Comparison of ENCODE assay signal across 21 mouse cellular contexts in the genomic region with DNA sequence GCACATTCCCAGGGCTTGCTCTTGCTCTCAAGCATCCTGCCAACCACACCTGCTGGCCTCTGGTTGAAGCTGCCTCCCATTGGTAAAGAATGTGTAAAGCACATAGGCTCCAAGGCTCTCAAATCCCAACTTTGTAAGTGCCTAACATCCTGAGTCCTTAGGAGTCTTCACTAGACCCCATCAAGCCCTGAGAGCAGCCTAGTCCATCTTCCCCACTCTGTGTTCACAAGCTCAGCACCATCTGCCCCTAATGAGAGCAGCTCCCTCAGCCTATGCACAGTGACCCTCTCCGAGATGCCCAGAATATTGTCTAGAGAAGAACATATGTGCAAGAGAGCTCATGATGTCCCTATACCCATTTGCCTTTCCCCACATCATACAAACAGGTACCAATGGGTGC.
DNase-seq lines count a peak whose midpoint lies in the region; ATAC-seq and TF ChIP-seq lines count a peak whose summit lies in the region.
"Had no signal": no experiment of that assay in that cellular context is flagged by ENCODE, and none has a peak within 500 bp of the region (broad histone marks: within the 10 kb centered on the region; RNA-seq: fewer than 3 reads in every experiment).

No protein-coding gene starts in this region.

- 97% methylated on average over 1 of the region's 1 CpGs for WGBS in heart, adult 2 months
- WGBS in lung, embryonic 16.5 days, result 96% methylated on average over 1 of the region's 1 CpGs

- H3K4me1 ChIP-seq in heart, adult 2 months (ENCODE audit: control insufficient read depth, insufficient read depth, low read length), result peaks cover 17% of the 10 kb centered on the region
- H3K4me1 ChIP-seq in lung, embryonic 16.5 days (replicated peaks; ENCODE audit: control insufficient read depth, insufficient read depth, low read length), result peaks cover 27% of the 10 kb centered on the region

- no peaks in the 10 kb centered on the region for H3K9me3 ChIP-seq in lung, embryonic 16.5 days (ENCODE audit: control insufficient read depth, low read length)
- H3K9me3 ChIP-seq: embryonic facial prominence, embryonic 10.5 days; embryonic facial prominence, embryonic 12.5 days; G1E had no signal

- no peaks in the 10 kb centered on the region for H3K79me2 ChIP-seq in heart, adult 2 months (replicated peaks; ENCODE audit: control insufficient read depth, insufficient read depth, low read length)

- no peak for TF ChIP-seq POLR2A in heart, adult 2 months (IDR thresholded peaks at IDR 0.05; ENCODE audit: insufficient read depth, low read depth, low read length)

- DNase-seq in gastrocnemius, adult 2 months, result no peak
- DNase-seq in gastrocnemius, postnatal 14 days, result no peak
- no peak for DNase-seq in heart, adult 2 months
- no peak for DNase-seq in heart, postnatal 14 days
- DNase-seq in lung, postnatal 4 days, result no peak
- DNase-seq: adrenal gland, adult 8-10 months; B cell, adult 2 months; cerebellum, adult 11-12 months; cerebellum, adult 2 months; cerebellum, adult 9-10 months; cerebellum, postnatal 10 days; cerebellum, postnatal 25 days had no signal

- no peak overlapping the region for H3K4me3 ChIP-seq in gastrocnemius, adult 2 months
- no peak overlapping the region for H3K4me3 ChIP-seq in heart, adult 2 months
- no peak overlapping the region for H3K4me3 ChIP-seq in lung, embryonic 16.5 days (ENCODE audit: low read length)
- H3K4me3 ChIP-seq: embryonic facial prominence, embryonic 10.5 days; embryonic facial prominence, embryonic 12.5 days; forebrain, embryonic 13.5 days; forebrain, embryonic 15.5 days had no signal

- no peak for TF ChIP-seq CTCF in gastrocnemius, adult 2 months (IDR thresholded peaks at IDR 0.05)
- no peak for TF ChIP-seq CTCF in heart, adult 2 months (IDR thresholded peaks at IDR 0.05)

- no peaks in the 10 kb centered on the region for H3K27me3 ChIP-seq in heart, adult 2 months (ENCODE audit: control insufficient read depth, insufficient read depth, low read length)
- H3K27me3 ChIP-seq in lung, embryonic 16.5 days (ENCODE audit: control insufficient read depth, insufficient read depth, low read depth, low read length), result no peaks in the 10 kb centered on the region
- H3K27me3 ChIP-seq: embryonic facial prominence, embryonic 12.5 days; forebrain, embryonic 13.5 days; forebrain, embryonic 15.5 days; Patski had no signal

- no peak overlapping the region for H3K4me2 ChIP-seq in lung, embryonic 16.5 days (ENCODE audit: low read depth, low read length)
- H3K4me2 ChIP-seq: embryonic facial prominence, embryonic 12.5 days; forebrain, embryonic 13.5 days; forebrain, embryonic 15.5 days had no signal

- peak overlapping the region; percentile 73 for H3K27ac ChIP-seq in gastrocnemius, adult 2 months
- H3K27ac ChIP-seq in heart, adult 2 months, result peak overlapping the region; percentile 64
- 0 out of 2 replicates have a peak overlapping the region, but pooled peaks have one; percentile 44 for H3K27ac ChIP-seq in lung, embryonic 16.5 days (ENCODE audit: low read length)
- H3K27ac ChIP-seq: embryonic facial prominence, embryonic 10.5 days; embryonic facial prominence, embryonic 12.5 days; forebrain, embryonic 13.5 days; forebrain, embryonic 15.5 days had no signal

- TF ChIP-seq EP300 in heart, adult 2 months (IDR thresholded peaks at IDR 0.05; ENCODE audit: insufficient read depth, low read depth, low read length), result no peak

- no peak for ATAC-seq in lung, embryonic 16.5 days (ENCODE audit: low read depth)
- ATAC-seq: activated CD4-positive, CD25-positive, alpha-beta regulatory T cell, adult 4 months; CD4-positive, CD25-positive, alpha-beta regulatory T cell, adult 4 months; forebrain, embryonic 13.5 days; forebrain, embryonic 15.5 days; Patski had no signal

- no peaks in the 10 kb centered on the region; the same call in 1 of the 2 replicates for H3K36me3 ChIP-seq in heart, adult 2 months (ENCODE audit: control insufficient read depth, insufficient read depth, low read length)
- H3K36me3 ChIP-seq in lung, embryonic 16.5 days (ENCODE audit: control insufficient read depth, insufficient read depth, low read length), result no peaks in the 10 kb centered on the region
- H3K36me3 ChIP-seq: embryonic facial prominence, embryonic 10.5 days; embryonic facial prominence, embryonic 12.5 days; forebrain, embryonic 15.5 days; G1E had no signal

- intact Hi-C loops in gastrocnemius, adult 2 months (cut with DNase I), result loop anchor here (5.0 kb wide), 1 partner anchor 122 kb away; no protein-coding TSS in a partner anchor
- intact Hi-C loops in gastrocnemius, postnatal 14 days (cut with DNase I; ENCODE audit: low total_unique reads), result no loop called here
- intact Hi-C loops in heart, adult 2 months (cut with DNase I), result loop anchor here (2.0 to 5.0 kb wide), 5 partner anchors 33 to 78 kb away; a partner anchor contains a TSS
- intact Hi-C loops in heart, postnatal 14 days (cut with DNase I), result loop anchor here (5.0 kb wide), 1 partner anchor 33 kb away; no protein-coding TSS in a partner anchor

- H3K9ac ChIP-seq in heart, adult 2 months (ENCODE audit: low read depth, low read length), result no peak overlapping the region
- H3K9ac ChIP-seq in lung, embryonic 16.5 days (ENCODE audit: low read length), result no peak overlapping the region
- H3K9ac ChIP-seq: embryonic facial prominence, embryonic 12.5 days; forebrain, embryonic 13.5 days; forebrain, embryonic 15.5 days had no signal
